Mouse (Mus musculus): ENCODE data around the gene Azgp1. TPM values are rescaled to one million over a fixed set of nuclear protein-coding genes. Genes with fewer than 3 reads are reported as not detected.
A peak's percentile ranks its signal among the peaks of the same experiment; 100 is the strongest.

Gene Azgp1
- polyA plus RNA-seq, 2 experiments: 2.7 to 4.7 TPM

DNA sequence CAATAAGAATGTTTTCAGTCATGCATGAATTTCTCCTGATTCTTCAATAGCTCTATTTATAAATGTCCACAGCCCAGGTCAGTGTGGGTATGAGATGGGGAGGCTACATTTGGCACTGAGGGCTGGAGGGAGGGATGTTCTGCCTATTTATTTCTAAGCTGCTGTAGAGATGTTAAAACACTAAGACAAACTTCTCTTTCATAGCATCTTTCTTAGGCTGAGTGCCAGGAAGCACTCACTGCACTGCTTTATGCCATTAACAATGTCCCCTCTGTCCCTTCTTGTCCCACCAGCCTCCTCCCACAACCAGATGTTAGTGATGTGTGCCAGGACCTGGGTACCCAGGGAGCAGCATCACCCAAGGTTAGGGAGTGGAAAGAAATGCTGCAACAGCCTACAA, 14.8 kb upstream of the Azgp1 start:
- Histone ChIP-seq H3K4me3 (ENCODE audit: insufficient read depth in 1 of 2, low read depth in 2 of 2, low read length in 2 of 2) (no peak overlapping the region), H3K4me1 (replicated peaks; ENCODE audit: control insufficient read depth in 2 of 2, insufficient read depth in 2 of 2, low read length in 1 of 2) (no peaks in the 10 kb centered on the region), H3K9ac (replicated peaks) (no peak overlapping the region), H3K27ac (no peak overlapping the region), H3K27me3 (ENCODE audit: control insufficient read depth, insufficient read depth, low read length) (no peaks in the 10 kb centered on the region), H3K4me2 (ENCODE audit: low read depth) (no peak overlapping the region), H3K9me3 (ENCODE audit: control insufficient read depth, low read length) (no peaks in the 10 kb centered on the region), H3K36me3 (replicated peaks; ENCODE audit: control insufficient read depth, insufficient read depth, low read depth) (no peaks in the 10 kb centered on the region)
- DNase-seq (ENCODE audit: low read depth in 3 of 3, low spot score in 3 of 3) (no peak), ATAC-seq (ENCODE audit: insufficient read depth) (no peak)
- TF ChIP-seq EP300 (IDR thresholded peaks at IDR 0.05; ENCODE audit: low read depth) (no peak), CTCF (IDR thresholded peaks at IDR 0.05; ENCODE audit: low read depth) (no peak)

DNA sequence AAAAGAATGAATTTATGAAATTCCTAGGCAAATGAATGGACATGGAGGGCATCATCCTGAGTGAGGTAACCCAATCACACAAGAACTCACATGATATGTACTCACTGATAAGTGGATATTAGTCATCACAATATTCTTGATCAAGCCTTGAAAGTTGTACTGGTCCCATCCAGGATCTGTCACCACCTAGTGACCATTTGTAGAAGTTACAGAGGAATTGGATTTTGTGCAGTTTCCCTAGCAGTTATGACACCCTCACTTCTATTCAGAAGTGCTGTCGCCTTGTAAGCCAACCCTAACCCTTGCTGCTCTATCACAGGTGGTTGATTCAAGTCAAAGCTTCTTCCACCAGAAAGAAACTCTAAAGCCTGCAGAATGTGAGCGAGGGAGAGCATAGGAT, 8.2 kb upstream of the Azgp1 start:
- no peak overlapping the region for H3K4me2 ChIP-seq (ENCODE audit: low read depth)
- H3K9ac ChIP-seq (replicated peaks): no peak overlapping the region
- no peak for ATAC-seq (ENCODE audit: insufficient read depth)
- no peaks in the 10 kb centered on the region for H3K9me3 ChIP-seq (ENCODE audit: control insufficient read depth, low read length)
- no peak overlapping the region for H3K27ac ChIP-seq
- no peak overlapping the region for H3K4me3 ChIP-seq (ENCODE audit: insufficient read depth in 1 of 2, low read depth in 2 of 2, low read length in 2 of 2)
- TF ChIP-seq EP300 (IDR thresholded peaks at IDR 0.05; ENCODE audit: low read depth): no peak
- no peak for TF ChIP-seq CTCF (IDR thresholded peaks at IDR 0.05; ENCODE audit: low read depth)
- H3K4me1 ChIP-seq (replicated peaks; ENCODE audit: control insufficient read depth in 2 of 2, insufficient read depth in 2 of 2, low read length in 1 of 2): peaks cover 0 to 3% of the 10 kb centered on the region in 2 experiments; a peak in 1 of 4 replicates
- 53% methylated on average over 2 of the region's 2 CpGs for WGBS (ENCODE audit: insufficient replicate concordance)
- no peaks in the 10 kb centered on the region for H3K27me3 ChIP-seq (ENCODE audit: control insufficient read depth, insufficient read depth, low read length)
- DNase-seq (ENCODE audit: low read depth in 3 of 3, low spot score in 3 of 3): no peak
- H3K36me3 ChIP-seq (replicated peaks; ENCODE audit: control insufficient read depth, insufficient read depth, low read depth): no peaks in the 10 kb centered on the region

DNA sequence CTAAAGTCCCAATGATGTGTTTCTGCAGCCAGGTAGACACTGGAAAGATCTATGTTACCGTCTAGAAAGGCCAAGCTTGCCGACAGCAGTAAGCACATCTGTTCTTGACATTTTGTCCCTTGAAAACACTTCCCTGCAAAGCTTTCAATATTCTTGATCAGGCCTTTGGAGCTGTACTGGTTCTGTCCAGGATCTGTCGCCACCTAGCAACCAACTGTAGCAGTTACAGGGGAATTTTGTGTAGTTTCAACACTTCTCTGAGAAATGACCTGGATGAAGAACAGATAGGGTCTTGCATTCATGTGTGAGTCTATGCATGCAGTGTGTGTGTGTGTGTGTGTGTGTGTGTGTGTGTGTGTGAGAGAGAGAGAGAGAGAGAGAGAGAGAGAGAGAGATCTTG, 7.6 kb upstream of the Azgp1 start:
- H3K4me1 ChIP-seq (replicated peaks; ENCODE audit: control insufficient read depth in 2 of 2, insufficient read depth in 2 of 2, low read length in 1 of 2): peaks cover 0 to 3% of the 10 kb centered on the region in 2 experiments; a peak in 1 of 4 replicates
- 44% methylated on average over 3 of the region's 3 CpGs for WGBS (ENCODE audit: insufficient replicate concordance)
- no peak for DNase-seq (ENCODE audit: low read depth in 3 of 3, low spot score in 3 of 3)
- no peak overlapping the region for H3K4me3 ChIP-seq (ENCODE audit: insufficient read depth in 1 of 2, low read depth in 2 of 2, low read length in 2 of 2)
- no peaks in the 10 kb centered on the region for H3K9me3 ChIP-seq (ENCODE audit: control insufficient read depth, low read length)
- no peak overlapping the region for H3K9ac ChIP-seq (replicated peaks)
- H3K27me3 ChIP-seq (ENCODE audit: control insufficient read depth, insufficient read depth, low read length): no peaks in the 10 kb centered on the region
- TF ChIP-seq EP300 (IDR thresholded peaks at IDR 0.05; ENCODE audit: low read depth) (no peak), CTCF (IDR thresholded peaks at IDR 0.05; ENCODE audit: low read depth) (peak; percentile 47)
- H3K27ac ChIP-seq: no peak overlapping the region
- H3K36me3 ChIP-seq (replicated peaks; ENCODE audit: control insufficient read depth, insufficient read depth, low read depth): no peaks in the 10 kb centered on the region
- no peak for ATAC-seq (ENCODE audit: insufficient read depth)
- no peak overlapping the region for H3K4me2 ChIP-seq (ENCODE audit: low read depth)

DNA sequence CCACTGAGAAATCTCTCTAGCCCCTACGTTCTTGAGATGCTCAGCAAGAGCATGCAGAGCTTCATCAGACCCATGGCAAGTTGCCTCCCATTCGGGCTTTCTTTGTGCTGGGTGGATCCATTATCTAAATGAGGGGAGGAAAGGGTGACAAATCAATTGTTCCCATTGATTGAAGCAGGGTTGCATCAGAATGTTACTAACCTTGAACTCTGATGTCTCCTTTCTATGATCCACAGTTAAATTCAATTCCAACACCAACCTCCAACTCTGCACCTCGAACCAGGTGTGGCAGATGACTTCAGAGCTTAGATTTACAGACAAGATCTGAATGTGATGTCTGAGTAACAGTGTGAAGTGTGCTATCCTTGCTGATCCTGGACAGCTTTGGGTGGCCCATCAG, 6.6 kb upstream of the Azgp1 start:
- DNase-seq (ENCODE audit: low read depth in 3 of 3, low spot score in 3 of 3): no peak
- H3K4me3 ChIP-seq (ENCODE audit: insufficient read depth in 1 of 2, low read depth in 2 of 2, low read length in 2 of 2): no peak overlapping the region
- TF ChIP-seq CTCF (IDR thresholded peaks at IDR 0.05; ENCODE audit: low read depth) (no peak), EP300 (IDR thresholded peaks at IDR 0.05; ENCODE audit: low read depth) (no peak)
- ATAC-seq (ENCODE audit: insufficient read depth): no peak
- no peak overlapping the region for H3K9ac ChIP-seq (replicated peaks)
- H3K36me3 ChIP-seq (replicated peaks; ENCODE audit: control insufficient read depth, insufficient read depth, low read depth): no peaks in the 10 kb centered on the region
- no peaks in the 10 kb centered on the region for H3K27me3 ChIP-seq (ENCODE audit: control insufficient read depth, insufficient read depth, low read length)
- H3K27ac ChIP-seq: no peak overlapping the region
- no peak overlapping the region for H3K4me2 ChIP-seq (ENCODE audit: low read depth)
- no peaks in the 10 kb centered on the region for H3K9me3 ChIP-seq (ENCODE audit: control insufficient read depth, low read length)
- peaks cover 0 to 3% of the 10 kb centered on the region in 2 experiments; a peak in 1 of 4 replicates for H3K4me1 ChIP-seq (replicated peaks; ENCODE audit: control insufficient read depth in 2 of 2, insufficient read depth in 2 of 2, low read length in 1 of 2)
- 31% methylated on average over 3 of the region's 3 CpGs for WGBS (ENCODE audit: insufficient replicate concordance)

DNA sequence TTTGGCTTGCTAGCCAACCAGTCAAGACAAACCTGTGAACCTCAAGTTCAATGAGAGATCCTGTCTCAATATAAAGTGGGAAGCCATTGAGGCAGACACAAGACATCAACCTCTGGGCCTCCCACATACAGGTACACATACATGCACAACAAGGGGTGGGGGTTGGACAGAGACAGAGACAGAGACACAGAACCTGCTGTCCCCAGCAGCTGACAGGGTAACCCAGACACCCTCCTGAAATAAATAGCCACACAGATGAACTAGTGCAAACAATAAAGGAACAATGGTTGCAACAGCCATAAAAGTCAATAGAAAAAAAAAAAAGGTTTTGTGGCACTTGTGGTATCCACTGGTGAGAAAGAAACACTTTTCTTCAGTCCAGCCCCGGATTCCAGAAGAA, 5.9 kb upstream of the Azgp1 start:
- ATAC-seq (ENCODE audit: insufficient read depth) (no peak), DNase-seq (ENCODE audit: low read depth in 3 of 3, low spot score in 3 of 3) (no peak)
- Histone ChIP-seq H3K4me3 (ENCODE audit: insufficient read depth in 1 of 2, low read depth in 2 of 2, low read length in 2 of 2) (no peak overlapping the region), H3K9ac (replicated peaks) (no peak overlapping the region), H3K9me3 (ENCODE audit: control insufficient read depth, low read length) (no peaks in the 10 kb centered on the region), H3K27ac (no peak overlapping the region), H3K4me2 (ENCODE audit: low read depth) (no peak overlapping the region), H3K4me1 (replicated peaks; ENCODE audit: control insufficient read depth in 2 of 2, insufficient read depth in 2 of 2, low read length in 1 of 2) (peaks cover 0 to 3% of the 10 kb centered on the region in 2 experiments; a peak in 1 of 4 replicates), H3K36me3 (replicated peaks; ENCODE audit: control insufficient read depth, insufficient read depth, low read depth) (no peaks in the 10 kb centered on the region), H3K27me3 (ENCODE audit: control insufficient read depth, insufficient read depth, low read length) (no peaks in the 10 kb centered on the region)
- TF ChIP-seq EP300 (IDR thresholded peaks at IDR 0.05; ENCODE audit: low read depth): no peak
- no peak for TF ChIP-seq CTCF (IDR thresholded peaks at IDR 0.05; ENCODE audit: low read depth)
- 23% methylated on average over 1 of the region's 1 CpGs for WGBS (ENCODE audit: insufficient replicate concordance)
